Mouse (Mus musculus): ENCODE results near the gene Srpk1.
"Not testable (repeated sequence)": the region's sequence is repeated elsewhere in the genome, so short reads cannot be mapped to it uniquely, and the experiment has no call there.

The Srpk1 gene

DNA sequence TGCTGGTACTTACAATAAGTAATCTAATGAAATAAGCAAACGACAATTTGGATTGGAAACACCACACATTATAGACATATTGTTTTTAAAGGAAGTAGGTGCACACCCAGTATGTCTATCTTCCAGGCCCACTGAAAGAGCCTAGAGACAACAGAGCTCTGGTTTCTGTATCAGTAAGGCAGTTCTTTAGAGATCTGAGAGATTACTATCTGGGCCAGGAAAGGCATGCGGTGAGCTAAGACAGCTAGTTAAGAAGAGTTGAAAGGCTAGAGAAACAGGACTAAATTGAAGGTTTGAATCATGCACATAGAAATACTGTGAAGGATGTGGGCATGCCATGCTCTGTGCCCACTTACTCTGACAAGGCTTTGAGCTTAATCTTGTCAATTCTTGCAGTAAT, 9.9 kb downstream of the Srpk1 start:
- no peak for DNase-seq

DNA sequence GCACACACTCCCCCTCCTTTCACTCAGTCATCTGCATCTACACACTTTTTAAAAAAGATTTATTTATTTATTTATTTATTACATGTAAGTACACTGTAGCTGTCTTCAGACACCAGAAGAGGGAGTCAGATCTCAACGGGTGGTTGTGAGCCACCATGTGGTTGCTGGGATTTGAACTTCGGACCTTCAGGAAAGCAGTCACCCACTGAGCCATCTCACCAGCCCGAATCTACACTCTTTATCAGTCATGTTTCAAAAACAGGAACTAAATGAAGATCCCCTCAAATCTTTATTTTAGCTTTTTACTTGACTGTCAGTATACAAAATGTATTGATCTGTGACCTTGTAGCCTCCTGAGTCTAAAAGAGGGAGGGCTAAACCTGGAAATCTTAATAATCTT, 13.0 kb downstream of the Srpk1 start:
- DNase-seq, result no peak

- no peak for DNase-seq
These were observed 20.8 kb downstream of the Srpk1 start for GRCm38 (mm10) chr17:28601557-28602250.

- DNase-seq, result no peak
These were observed 21.7 kb downstream of the Srpk1 start for GRCm38 (mm10) chr17:28600780-28601179.

DNA sequence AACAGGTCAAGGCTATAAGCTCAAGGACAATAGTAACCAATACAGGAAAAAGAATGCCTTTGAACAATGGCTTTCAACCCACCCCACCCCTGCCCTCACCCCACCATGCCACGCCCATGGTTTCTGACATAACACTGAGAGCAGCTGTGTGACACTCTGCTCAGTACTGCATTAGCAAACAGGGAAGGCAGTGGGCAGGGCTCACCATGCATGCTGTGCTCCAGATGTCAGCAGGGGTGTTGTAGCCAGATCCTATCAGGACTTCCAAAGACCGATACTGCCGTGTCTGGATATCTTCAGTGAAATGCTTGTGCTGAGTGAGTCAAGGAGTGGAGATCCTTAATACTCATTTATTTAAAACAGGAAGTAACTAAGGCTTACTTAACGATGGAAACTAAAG, 28.5 kb downstream of the Srpk1 start:
- no peak for DNase-seq

DNA sequence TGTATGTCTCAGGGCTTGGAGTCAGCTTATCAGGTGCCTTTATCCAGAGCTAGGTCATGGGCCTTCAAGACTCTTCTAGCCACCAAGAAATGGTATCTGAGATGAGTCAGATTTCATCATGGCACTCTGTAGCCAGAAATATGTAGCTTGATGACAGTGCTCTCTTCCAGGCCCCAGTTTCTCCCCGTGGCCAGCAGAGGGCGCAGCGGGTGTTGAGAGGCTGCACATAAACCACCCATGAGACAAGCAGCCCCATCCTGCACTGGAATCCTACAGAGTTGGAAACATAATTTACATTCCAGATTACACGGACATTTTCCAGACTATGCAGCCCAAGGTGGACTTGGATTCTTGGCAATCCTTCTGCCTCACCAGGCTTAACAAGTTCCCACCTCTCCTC, 29.5 kb downstream of the Srpk1 start:
- DNase-seq, result peak; percentile 41 to 75

DNA sequence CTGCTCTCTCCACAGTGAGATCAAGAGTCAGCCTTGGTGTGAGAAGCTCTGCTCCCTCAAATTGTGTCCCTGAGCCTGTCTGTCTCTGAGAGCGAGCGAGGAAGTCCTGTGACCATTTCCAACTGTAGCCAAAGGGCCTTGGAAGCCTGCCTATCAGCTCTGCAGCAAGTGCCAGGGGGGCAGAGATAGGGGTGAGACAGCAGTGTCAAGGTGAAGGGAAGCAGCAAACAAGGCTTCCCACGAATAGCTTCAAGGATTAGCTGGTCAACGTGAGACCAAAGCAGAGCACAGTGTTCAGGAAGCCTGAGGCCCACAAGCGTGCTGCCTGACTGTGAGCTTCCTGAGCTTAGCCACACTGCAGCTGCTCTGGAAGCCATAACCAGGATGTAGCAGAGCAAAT, 31.0 kb downstream of the Srpk1 start:
- DNase-seq, result no peak

- no peak for DNase-seq
These were observed 31.9 kb downstream of the Srpk1 start for GRCm38 (mm10) chr17:28590596-28590995.

- DNase-seq, result no peak
These were observed 33.9 kb downstream of the Srpk1 start for GRCm38 (mm10) chr17:28588591-28588990.

DNA sequence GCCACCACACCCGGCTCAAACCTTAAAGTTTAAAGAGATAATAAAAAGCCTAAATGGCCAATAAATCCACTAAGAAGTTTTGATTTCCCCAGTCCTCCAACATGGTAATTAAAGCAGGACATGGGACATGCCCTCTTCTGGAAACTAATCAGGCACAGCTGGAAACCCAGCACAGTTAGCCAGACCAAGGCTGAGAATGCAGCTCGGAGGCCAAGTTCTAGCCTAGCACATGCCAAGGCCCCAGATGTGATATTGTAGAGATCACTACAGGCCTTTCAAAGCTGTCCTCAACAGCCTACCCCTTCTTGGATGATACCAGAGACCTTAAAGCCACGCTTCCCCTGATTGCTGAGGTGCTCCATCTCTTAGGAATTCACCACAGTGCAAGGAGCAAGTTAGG, 36.0 kb downstream of the Srpk1 start:
- no peak for DNase-seq

DNA sequence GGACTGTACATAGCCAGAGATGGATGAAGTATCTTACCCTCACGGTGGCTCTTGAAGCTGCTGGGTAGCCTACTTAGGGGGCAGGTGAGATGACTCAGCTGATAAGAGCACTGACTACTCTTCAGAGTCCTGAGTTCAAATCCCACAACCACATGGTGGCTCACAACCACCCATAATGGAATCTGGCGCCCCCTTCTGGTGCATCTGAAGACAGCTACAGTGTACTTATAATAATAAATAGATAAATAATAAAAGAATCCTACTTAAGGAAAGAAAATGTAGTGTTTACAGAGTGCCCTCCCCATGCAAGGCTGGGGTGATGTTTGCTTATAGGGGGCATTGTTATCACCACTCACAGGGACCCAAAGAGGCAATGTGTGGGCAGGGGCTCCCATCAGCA, 41.5 kb downstream of the Srpk1 start:
- DNase-seq, result no peak

GRCm38 (mm10) chr17:28580396-28580795, 42.1 kb downstream of the Srpk1 start:
- peak in 1 of 2 experiments; percentile 20 for DNase-seq

DNA sequence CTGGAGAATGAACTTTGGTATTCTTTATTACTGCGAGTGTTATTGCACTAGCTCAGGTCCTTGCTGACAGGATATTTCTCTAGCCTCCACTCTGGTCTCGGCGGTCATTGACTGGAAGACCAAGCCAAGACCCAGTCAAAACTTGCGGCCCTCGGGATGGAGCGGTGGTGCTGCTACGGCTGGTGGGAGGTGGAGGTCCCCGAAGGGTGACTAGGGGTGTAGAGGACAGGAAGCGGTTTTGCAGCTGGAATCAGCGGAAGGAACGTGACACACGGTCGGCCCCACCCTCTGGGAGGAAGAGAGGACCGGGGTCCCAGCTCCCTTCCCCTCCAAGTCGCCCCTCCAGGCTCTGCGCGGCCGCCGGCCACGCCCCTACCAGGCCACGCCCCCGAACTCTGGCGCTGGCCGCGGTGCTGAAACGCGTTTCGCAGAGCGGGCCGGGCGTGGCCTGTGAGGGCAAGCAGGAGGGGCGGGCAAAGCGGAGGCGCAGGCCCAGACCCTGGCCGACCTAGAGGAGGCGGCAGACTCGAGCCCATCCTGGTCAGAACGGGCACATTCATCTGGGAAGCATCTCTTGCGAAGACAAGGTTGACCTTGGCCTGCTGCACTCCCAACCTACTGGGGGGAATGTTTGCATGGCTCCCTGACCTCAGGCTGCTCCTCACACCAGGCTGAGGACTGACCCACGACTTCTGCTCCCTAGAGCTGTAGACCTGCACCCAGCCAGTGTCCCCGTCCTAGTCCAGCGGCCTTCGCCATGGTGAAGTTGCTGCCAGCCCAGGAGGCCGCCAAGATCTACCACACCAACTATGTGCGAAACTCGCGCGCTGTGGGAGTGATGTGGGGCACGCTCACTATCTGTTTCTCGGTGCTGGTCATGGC, 47.0 kb downstream of the Srpk1 start, which contains the start of gene Lhfpl5:
TSS of gene Lhfpl5 (plus strand) at position 398 of the 882 bp plus-strand sequence.
- no peak for DNase-seq

DNA sequence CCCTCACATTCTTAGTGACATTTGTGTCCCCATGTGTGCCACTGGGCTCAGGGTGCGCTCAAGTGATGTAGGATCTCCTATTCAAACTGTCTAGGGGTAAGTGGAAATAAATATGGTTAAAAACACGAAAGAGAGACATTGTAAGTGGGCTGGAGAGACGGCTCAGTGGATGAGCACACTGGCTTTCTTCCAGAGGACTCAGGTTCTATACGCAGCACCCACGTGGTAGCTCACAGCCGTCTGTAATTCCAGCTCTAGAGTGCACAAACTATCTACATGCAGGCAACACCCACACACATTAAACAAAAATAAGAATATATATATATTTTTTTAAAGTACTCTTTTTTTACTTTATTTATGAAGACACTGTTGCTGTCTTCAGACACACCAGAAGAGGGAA, 49.6 kb downstream of the Srpk1 start:
- no peak for DNase-seq

GRCm38 (mm10) chr17:28572521-28572920, 50.0 kb downstream of the Srpk1 start:
- no peak for DNase-seq

DNA sequence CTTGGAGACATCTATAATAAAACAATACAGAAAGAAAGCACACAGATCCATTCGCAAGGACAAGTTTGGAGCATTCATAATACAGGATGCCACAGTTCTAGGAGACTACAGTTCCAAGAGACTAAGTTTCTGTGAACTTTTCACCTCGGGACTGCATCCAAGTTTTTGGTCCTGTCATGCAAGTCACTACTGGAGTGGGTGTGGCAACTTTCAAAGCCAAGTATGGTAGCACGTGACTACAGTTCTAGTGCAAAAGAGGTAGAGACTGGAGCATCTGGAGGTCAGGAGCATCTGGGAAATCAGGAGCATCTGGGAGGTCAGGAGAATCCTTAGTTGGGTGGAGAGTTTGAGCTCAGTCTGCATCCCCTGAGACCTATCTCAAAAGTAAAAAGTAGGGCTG, 50.6 kb downstream of the Srpk1 start:
- no peak for DNase-seq

DNA sequence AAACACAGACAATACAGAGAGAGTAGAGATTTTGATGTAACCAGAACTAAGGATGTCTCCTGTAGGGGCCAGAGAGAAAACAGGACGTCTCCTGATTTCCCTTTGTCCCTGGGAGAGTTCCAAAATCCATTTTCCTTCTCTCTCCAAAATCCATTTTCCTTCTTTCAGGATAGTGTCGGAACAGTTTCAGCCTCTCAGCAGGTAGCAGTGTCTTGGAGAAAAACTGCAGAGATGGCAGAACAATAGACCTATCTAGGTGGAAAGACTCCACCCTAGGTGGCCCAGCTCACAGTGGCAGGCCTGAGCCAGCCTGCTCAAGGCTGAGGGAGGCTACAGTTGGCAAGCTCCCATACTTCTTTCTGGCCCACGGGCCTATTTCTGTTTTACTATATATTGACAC, 55.0 kb downstream of the Srpk1 start:
- DNase-seq, result no peak

DNA sequence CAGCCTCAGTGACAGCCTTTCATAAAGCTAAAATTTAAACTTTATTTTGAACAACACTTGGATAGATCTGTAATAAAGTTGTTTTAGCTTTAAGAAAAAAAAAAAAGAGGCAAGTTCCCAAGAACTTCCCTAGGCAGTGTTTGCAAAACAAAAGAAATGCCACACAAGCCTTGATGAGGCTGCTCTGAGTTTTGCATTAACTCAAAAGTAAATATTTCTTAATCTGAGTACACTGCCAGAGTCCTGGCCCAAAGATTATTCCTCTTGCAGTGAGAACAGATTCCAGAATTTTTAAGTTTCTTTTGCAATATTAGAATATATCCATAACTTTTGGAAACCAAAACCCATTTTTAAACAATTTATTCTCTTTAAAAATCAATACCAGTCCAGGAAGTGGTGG, 57.3 kb downstream of the Srpk1 start:
- DNase-seq, result no peak

- DNase-seq, result no peak
These were observed 60.9 kb downstream of the Srpk1 start for GRCm38 (mm10) chr17:28561613-28562012.

DNA sequence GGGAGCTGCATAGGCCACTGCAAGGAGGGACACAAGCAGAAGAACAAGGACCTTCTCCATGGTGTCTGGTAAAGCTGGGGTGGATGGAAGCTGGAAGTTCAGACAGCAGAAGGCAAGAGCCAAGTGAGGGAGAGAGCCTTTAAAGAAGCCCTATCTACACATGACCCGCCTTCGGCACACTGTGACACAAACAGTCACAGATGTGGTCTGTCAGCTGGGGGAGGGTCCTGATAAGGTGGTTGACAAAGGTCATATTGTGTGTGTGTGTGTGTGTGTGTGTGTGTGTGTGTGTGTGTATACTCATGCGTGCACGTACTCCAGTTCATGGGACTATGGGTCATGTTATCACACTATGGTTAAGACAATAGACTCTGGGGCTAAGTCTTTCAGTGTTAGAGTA, 61.9 kb downstream of the Srpk1 start, which contains the start of gene Clps:
TSS of gene Clps (minus strand) at position 169 of the 400 bp plus-strand sequence.
- no peak for DNase-seq

DNA sequence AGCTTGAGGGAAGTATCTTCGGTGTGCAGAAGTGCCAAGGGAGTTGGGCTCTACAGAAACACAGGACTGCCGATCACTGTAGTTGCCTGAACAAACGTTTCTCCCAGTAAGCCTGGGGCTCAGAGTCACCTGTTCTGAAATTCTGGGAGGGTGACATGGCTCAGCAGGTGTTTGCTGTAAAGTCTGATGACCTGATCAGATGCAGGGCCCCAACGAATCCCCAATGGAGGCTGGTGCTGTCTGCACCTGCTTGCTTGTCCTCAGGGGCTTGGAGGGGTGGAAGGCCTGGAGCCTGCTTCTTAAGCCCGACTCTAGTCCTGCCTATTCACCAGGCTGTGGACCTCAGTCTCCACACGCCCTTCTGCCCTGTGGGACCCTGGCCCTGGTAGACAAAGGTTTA, 64.7 kb downstream of the Srpk1 start:
- no peak for DNase-seq

DNA sequence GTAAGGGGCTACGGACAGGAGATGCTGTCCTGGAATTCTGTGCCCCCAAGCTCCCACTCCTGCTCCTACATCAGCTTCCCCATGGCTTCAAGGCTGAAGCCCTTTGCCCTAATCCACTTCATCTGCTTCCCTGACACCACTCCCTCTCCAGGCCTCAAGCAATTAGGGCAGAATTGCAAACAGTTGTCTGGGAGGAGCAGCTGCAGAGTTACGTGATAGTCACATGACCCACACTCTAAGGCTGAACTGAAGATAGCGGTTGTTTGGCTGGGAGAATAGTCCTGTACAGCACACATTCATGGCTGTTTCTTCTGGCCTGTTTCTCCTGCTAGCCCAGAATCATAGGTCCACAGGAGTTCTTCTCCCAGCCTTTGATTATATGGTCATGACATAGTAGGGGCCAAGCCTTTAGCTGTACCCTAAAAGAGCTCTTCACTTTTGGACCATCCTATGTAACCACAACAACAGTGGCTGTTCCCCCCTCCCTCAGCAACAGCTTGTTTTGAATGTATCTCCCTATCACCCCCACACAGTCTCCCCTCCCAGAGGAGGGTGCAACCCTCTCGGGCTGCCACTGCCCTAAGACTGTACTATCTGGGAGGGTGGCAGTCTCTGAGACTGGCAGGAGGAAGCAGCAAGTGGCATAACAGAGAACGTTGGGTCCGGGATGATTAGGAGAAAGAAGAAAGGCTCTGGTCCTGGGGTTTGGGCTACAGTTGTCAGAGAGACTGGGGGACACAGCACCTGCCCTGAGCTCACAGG, 65.7 kb downstream of the Srpk1 start:
- DNase-seq, result no peak

DNA sequence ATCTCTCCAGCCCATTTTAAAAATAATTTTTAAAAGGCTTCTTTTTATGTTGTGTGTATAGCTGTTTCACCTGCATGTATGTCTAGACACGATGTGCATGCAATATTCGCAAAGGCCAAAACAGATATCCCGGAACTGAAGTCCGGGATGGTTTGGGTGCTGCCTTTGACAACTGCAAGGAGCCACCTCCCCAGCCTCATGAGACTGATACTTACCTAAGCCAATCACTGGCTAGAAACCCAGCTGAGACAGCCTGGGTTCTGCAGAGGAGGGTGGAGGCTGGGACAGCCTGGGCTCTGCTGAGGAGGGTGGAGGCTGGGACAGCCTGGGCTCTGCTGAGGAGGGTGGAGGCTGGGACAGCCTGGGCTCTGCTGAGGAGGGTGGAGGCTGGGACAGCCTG, 68.5 kb downstream of the Srpk1 start:
- not testable (repeated sequence) for DNase-seq
